Mouse (Mus musculus) CH12.LX (cell line): Measurements from ENCODE around the gene Trp73.

Experiments used
- CTCF ChIP-seq, 2 experiments: IDR thresholded peaks in 1 of 2; conservative IDR thresholded peaks in 1 of 2; 2 replicates each; pipeline ENCODE4 v1.5.1; 2011 to 2012; ENCODE audit warnings: low read depth in 2 of 2, low read length in 2 of 2, improper control_type of control experiment in 1 of 2, inconsistent platforms in 1 of 2, mild to moderate bottlenecking in 1 of 2, moderate library complexity in 1 of 2
- GABPA ChIP-seq: IDR thresholded peaks from 2 replicates; pipeline ENCODE4 v1.6.1; 2012; ENCODE audit warnings: low read depth, low read length, improper control_type of control experiment, inconsistent platforms; ENCODE audit not compliant: insufficient replicate concordance
- IRF4 ChIP-seq: IDR thresholded peaks from 2 replicates; pipeline ENCODE4 v1.6.1; 2014; ENCODE audit warnings: low read depth, mild to moderate bottlenecking, inconsistent platforms, low read length, improper control_type of control experiment
- JUN ChIP-seq: IDR thresholded peaks from 2 replicates; pipeline ENCODE4 v1.6.1; 2011; ENCODE audit warnings: low read depth, mild to moderate bottlenecking, low read length, improper control_type of control experiment, moderate library complexity; ENCODE audit not compliant: insufficient read depth
- MAFK ChIP-seq: IDR thresholded peaks from 2 replicates; pipeline ENCODE4 v1.6.1; 2011; ENCODE audit warnings: low read length, improper control_type of control experiment; ENCODE audit not compliant: insufficient replicate concordance
- MAZ ChIP-seq: IDR thresholded peaks from 2 replicates; pipeline ENCODE4 v1.6.1; 2012; ENCODE audit warnings: low read depth, mild to moderate bottlenecking, inconsistent platforms, low read length, improper control_type of control experiment, moderate library complexity
- POLR2A ChIP-seq: IDR thresholded peaks from 2 replicates; pipeline ENCODE4 v1.6.1; 2011; ENCODE audit warnings: low read depth, mild to moderate bottlenecking, improper control_type of control experiment, low read length
- RAD21 ChIP-seq: IDR thresholded peaks from 2 replicates; pipeline ENCODE4 v1.6.1; 2011; ENCODE audit warnings: low read depth, mild to moderate bottlenecking, low read length, improper control_type of control experiment, moderate library complexity
- USF1 ChIP-seq: IDR thresholded peaks from 2 replicates; pipeline ENCODE4 v1.6.1; 2014; ENCODE audit warnings: low read depth, mild to moderate bottlenecking, inconsistent platforms, low read length, improper control_type of control experiment
- USF2 ChIP-seq: conservative IDR thresholded peaks from 2 replicates; pipeline ENCODE4 v1.6.1; 2011; ENCODE audit warnings: low read depth, low read length, improper control_type of control experiment

GRCm38 (mm10) chr4:154118782-154119181, 21.2 kb downstream of the Trp73 start:
- TF ChIP-seq USF1 (no peak), POLR2A (no peak), CTCF (conservative IDR thresholded peaks at IDR 0.05 in 1 of 2, IDR thresholded peaks at IDR 0.05 in 1 of 2; ENCODE audit: low read depth in 2 of 2, low read length in 2 of 2) (no peak), MAFK (no peak), JUN (no peak), IRF4 (no peak), GABPA (no peak), USF2 (no peak), RAD21 (no peak), MAZ (no peak)
